Mouse (Mus musculus) lung, postnatal 25 days (tissue): ENCODE measurements at regions not wholly inside any gene's neighbourhood (a gene's known extent, or its start where the extent isn't known, plus 50 kb on each side); places are given as distances from the start of the nearest gene placed in this dataset.

Experiments used
- DNase-seq: peaks from one replicate; pipeline ENCODE4 v3.0.0; 2022; ENCODE audit warnings: low spot score

DNA sequence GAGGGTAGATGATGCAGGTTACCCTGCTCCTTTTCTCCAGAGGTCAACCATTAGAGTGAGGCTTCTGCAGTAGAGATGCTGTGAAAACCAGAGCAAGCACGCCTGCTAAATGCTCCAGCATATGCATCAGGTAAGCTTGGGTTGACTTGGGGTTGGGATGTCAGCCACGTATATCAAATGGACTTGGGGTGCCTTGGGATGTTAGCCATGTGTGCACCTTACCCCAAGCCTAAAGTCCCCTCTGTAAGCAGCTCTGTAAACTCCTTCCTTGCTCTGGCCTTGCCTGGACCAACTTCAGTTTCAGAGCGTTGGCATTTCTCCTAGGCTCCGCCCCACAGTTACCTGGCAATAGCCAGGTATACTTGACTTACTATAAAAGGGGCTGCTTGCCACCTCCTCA is 155.3 kb upstream of the Tmtc1 start:
- DNase-seq: no peak

DNA sequence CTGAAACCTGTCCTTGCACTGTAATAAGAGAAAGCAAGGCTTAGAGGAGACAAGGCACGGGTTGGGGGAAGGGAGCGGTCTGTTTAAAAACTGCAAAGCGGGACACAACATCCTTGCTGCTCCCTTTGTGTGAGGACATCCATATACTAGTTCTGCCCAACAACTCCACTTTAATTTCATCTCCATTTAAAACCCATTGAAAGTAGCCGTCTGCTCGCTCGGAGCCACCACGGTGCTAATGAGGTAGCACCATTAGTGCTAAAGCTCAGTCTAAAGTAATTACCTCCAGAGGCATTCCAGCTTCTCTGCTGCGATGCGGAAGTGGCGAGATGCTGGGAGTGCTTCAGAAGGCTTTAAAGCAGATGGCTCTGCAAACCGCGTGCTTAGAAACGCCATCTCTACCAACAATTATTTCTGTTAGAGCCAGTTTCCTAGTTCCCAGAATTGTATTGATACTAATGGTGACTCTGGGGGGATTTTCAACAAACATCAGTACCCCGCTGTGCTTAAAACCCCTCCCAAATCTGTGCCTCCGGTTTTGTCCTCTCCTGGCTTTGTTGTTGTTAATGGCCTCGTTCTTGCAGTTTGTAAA is 154.7 kb upstream of the Tmtc1 start:
- DNase-seq: no peak

DNA sequence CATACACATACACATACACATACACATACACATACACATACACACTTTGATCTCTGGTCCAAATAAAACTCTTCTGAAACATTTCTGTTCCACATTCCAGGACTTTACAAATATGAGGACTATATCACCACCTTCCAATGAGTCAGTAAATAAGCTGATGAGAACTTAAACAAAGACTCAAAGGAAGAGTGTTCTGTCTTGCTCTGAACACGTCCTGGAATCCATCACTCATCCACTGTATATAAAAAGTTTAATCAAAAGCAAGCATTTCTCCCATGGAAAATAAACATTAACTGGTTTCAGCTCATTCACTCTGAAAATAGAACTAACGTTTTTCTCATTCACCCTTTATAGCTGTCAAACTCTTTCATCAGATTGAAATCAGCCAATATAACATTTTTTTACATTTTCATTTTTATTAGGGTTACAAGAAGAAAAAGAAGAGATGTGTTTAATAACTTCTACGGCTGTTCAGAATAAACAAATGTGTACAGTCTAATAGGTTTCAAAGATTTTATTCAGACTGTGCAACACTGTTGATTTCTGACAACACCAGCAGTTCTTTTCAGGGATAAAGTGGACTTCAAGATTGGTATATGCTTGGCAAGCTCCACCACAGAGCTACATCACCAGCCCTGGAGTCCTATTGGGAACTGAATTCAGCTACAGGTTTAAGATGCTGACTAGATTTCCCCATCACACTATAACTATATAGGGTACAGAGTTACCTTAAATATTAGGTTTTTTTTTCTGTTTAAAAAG is 151.0 kb upstream of the Tmtc1 start:
- DNase-seq: no peak

DNA sequence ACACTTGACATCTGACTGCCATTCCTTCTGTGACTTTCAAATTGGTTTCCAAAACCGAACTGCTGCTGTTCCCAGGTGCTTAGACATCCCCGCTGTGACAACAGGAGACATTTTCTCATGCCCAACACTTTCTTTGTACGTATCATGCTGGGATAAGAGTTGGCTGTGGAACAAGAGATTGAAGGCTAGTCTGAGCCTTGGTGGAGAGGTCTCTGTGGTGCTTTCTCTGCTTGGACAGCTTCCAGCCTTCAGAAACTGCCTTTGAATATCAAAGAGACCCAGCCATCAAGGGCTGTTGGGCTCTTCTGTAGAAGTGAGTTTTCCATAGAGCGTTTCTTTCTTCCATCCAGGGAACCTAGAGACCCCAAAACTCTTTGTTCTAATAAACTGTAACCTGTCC is 144.8 kb upstream of the Tmtc1 start:
- DNase-seq: no peak

DNA sequence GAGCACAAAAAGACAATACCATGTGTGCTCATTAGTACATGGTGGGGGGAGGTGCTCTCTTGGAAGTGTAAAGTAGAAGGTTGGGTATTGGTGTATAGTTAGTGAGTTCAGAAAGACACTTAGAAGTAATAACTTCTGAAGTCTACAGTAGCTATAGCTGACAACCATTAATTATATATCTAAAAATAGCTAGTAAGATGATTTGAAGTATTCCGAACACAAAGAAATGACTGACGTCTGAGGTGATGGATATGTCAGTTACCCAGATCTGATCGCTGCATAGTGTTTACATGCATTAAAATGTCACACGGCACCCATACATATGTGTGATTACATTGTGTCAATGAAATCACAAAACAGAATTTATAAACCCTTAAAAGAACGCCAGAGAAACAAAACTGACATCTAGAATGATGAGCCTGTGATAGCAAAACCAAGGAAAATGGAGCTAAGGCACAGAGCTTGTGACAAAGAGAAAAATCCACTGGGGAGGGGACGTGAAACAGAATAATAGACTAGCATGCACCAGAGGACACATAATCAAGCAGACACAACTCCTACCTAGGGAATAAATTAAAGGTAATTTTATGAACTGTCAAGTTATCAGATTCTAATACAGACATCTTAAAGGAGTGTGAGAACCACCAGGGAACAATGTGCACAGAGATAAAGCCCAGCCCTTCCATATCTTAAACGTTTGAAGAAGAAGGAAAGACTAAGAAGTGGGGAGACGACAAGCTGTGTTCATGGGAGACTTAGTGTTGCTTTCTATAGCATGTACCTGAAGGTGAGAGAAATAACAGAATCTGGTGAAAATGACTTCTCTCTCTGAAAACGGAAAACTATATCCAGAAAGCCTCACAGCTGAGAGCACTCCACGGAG is 142.5 kb upstream of the Tmtc1 start:
- no peak for DNase-seq

DNA sequence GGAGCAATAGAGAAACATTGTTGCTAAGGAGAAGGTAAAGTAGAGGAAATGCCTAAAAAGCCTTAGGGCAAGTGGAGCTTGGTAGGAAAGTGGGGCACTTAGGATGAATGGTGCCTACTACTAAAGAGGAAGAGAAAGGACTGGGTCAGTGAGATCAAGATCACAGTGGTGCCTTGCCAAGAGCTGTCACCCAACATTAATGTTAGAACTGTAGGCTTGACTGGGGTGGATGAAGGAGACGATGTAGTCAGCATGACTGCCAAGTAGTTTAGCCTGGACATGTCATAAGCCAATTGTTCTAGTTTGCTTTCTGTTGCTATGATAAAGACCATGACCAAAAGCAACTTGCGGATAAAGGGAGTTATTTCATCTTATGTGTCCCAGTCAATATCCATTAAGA is 139.9 kb upstream of the Tmtc1 start:
- DNase-seq: no peak

DNA sequence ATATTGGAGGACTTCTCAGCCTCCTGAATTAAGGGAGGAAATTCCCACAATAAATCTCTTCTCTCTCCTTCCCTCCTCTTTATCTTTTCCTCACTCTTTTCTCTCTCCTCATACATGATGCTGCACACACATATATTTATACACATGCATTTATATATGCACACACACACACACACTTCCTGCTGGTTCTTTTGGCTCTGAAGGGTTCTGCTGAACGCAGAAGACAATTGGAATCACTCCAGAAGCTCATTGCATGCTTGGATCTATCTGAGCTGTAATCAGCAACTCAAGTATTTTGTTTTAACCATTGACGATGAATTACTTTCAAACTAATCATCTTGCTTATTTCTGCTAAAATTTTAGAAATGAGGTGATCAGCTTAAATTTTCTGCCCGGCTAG is 134.1 kb upstream of the Tmtc1 start:
- no peak for DNase-seq

DNA sequence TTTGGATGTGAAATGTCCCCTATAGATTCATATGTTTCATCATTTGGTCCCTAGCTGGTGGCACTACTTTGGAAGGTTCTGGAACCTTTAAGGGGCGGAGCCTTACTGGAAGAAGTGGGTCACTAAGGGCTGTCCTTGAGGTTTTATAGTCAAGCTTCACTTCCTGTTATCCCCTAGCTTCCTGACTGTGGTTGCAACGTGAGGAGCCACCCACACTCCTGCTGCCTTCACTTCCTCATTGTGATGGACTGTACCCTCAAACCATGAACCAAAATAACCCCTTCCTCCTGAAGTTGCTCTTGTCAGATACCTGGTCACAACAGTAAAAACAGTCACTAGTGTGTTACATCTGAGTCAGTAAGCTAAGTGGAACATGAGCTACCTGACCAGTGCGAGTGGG is 133.5 kb upstream of the Tmtc1 start:
- DNase-seq: no peak

DNA sequence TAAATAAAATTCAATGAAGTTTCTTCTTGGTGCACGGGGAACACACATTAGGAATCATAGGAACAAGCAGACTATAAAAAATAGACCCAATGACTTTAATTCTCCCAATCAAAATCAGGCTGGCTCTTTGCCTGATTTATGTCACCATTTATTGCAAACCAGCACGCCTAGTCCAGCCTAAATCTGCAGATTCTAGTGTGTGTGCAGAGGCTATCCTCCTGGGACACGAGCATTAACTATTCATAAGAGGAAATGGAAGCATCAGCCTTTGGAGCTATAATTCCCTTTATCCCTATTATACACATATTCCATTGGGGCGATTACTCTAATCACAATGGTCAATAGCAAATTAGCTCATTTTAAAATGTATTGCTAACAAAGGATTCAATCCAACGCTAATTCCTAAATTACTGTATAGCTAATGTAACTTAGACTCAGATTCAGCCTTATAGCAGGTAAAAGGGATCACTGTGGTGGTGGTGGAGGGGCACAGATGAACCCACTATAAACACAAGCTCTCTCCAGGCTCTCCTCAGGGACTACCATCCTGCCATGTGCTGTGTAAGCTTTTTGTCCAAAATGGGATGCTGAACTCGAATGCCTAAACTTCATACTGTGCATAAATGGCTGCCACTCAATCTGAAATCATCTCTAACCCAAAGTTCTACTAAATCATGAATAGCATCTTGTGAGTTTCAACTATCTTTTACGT is 130.7 kb upstream of the Tmtc1 start:
- DNase-seq: no peak

DNA sequence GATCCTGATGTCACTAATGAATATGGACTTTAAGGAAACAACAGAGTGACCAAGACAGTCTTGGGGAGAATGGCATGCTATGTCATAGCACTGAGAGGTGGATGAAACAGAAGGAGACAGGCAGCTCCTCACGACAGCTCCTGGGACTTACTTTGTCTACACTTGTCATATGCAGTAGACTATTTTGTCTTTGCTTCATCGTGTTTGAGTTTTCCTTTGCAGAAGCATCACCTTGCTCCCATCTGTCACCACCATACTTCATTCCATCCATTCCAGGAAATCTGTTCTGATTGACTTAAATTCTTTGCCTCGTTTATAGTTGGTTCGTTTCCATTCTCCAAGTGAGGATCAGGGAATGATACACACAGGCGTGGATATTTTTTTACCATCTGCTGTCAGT is 128.0 kb upstream of the Tmtc1 start:
- DNase-seq: no peak

DNA sequence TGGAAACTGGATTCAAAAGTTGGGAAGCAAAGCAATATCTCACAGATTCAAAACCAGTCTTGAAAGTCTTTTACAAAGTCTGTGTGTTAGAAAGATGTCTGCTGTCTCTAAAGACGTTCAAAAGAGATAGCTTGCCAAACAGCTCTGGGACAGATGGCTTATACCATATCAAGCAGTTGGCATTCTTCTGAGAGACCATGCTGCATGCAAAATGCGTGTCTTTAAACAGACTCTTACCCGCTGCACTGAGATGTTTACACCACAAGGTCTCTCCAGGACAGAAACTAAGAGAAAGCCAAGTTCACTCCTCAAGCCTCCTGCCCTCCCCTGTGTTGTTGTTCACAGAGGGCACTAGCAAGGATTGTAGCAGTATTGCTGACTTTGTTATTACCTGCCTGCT is 127.5 kb upstream of the Tmtc1 start:
- DNase-seq: no peak

DNA sequence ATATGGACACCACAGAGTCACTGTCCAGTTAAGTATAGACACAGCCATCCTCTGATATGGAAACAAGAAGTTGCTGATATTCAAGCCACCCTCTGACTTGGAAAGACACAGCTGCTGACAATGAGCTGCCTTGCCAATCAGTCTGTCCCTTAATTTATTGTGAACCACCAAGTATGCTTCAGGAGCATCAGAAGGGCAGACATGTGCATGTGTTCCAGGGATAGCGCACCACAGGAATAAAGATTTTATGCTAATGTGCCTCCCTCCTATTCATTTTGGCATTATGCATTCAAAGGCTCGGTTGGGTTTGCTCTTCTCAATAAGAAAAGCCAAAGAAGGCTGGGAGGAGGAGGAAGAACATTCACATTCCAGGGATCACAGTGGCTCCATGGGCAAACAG is 120.0 kb upstream of the Tmtc1 start:
- no peak for DNase-seq

DNA sequence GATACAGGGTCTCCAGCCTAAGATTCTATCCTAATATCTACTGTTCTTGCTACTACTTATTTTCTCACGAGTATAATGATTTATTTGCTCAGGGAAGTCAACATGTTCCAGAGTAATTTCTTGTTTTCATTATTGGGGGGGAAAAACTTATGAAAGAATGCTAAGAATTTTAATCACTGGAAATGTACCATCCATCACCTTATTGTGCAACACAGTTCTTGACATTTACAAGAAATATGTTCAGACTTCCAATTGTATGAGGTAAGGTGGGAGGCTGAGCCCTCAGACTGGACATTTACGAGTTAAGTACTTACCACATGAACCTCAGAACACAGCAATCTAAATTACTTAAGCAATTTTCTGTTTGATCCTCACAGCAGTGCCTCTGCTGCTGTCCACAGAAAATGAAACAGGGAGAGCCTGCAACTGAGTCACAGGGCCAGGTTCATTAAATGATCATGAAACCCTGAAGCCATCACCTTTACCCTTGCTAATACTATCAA is 118.1 kb upstream of the Tmtc1 start:
- DNase-seq: peak; percentile 24

DNA sequence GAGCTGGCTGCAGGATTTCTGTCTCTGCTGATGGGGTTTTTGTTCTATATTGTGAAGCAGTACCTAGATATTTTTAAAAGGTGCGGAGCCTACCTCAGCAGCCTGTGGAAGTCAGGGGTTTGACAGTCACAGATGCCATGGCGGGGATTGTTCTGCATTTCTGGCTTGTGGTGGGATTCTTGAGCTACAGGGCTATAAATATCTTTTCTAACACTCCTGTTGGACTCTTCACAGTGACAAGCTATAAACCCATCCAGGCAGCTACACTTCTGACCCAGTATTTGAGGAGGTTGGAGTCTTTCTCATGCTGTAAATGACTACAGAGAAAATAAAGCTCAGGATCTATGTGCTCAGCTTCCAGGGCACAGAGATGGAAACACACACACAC is 112.3 kb upstream of the Tmtc1 start:
- DNase-seq: no peak

DNA sequence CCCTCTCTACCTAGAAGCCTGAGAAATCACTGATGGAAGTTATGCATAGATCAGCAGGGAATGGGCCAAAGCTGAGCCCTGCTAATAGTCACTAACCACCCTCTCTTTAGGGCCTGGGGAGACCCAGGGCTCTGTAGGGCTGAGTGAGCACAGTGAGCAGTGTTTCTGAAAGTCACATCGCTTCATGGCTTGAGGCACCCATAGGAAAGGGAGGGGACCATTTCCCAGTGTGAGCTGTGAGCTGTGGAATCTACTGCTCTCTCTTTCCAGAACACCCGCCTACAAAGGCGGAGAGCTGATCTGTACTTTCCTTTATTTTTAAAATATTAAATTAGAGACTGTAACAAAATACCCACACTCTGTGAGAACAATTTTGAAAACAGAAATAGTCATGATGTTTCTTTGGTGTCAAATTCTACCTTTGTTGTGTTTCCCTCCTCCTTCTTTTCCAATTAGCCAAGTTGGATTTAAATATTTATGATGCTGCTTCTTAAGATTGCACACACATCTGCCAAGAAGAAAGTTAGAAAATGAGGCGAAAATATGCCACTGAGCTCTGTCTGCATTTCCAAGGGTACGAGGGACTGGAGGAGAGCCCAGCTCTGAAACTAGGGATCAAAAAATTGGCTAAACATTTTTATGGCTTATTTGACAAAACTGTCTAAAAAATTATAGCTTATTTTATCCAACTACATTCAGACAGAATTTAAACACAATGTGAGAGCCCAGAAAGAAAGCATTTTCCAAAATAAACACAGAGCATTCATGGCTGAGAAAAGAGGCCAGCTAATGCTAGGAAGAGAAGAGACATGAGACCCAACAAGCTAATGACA is 111.7 kb upstream of the Tmtc1 start:
- DNase-seq: no peak

DNA sequence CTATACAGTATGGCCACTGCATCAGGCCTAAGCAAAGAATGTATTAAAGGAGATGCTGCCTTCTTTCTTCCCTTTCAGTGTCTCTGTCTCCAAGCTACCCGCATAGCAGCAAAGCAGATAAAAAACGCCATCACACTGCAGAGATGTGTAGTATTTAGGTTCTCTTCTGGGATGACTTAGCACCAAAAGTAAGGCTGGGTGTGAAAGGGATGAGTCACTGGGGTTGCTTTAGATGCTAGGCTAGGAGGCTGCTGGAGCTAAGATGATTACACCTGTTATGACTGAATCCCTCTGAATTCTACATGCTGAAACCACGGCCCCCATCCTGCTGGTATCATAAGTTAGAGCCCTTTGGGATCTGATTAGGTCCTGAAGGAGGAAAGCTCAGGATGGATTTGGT is 110.3 kb upstream of the Tmtc1 start:
- DNase-seq: no peak

DNA sequence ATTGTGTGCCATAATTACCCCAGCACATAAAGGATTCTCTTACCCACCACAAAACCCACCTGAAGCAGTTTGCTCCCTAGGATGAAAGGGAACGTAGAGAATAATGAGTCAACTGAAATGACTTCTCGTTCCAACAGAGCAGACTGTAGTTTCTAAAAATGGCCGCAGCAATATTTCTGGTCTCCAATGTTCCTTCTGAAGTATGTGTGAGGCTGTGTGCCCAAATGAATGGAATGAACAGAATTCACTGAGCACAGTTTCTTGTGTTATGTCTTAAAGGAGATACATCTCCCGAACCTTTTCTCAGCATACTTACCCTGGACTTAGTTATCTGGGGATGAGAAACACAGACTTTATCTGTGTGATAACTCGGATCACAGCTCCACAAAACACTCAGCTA is 109.4 kb upstream of the Tmtc1 start:
- no peak for DNase-seq

DNA sequence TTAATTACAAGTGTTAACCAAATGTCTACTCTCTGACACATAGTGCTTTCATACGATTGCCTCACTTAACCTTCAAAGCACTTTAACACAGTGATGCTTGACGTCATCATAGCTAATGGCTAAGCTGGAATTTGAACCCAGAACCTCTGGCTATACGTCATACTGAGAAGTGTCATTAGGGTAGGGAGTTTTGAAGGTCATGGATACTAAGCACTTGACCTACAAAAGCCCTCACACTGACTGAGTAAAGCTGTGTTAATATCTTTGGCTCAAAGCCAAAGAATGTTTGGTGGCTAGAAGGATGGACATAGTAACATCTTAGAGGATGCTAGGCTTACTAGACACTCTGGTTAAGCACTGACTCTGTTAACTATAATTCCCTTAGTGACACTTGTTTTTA is 106.9 kb upstream of the Tmtc1 start:
- no peak for DNase-seq

DNA sequence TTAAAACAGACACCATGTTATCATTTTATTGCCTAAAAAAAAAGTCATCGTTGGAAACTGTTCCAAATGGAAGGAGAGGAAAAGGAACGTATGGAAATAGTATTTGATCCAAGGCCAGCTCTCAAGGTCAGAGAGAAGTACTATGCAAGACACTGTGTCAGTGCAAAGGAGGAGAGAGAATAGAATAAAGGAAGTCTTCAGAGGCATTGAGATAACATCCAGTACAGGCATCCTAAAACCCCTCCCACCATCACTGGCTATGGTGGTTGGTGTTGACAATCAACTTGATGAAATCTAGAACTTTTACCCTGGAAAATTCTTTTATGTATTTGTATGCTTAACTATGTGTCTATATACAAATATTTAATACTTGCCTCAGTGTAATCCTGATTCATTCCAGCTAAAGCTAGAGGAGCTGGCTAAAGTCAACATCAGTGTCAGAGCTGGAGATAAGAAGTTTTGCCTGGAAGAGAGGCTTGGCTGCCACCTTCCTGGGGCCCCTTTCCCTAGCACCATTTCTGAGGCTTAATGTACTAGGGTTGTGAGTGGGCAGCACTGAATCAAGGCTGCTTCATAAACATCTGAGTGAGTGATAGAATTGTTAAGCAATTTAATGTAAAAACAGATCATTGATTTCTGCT is 104.1 kb upstream of the Tmtc1 start:
- DNase-seq: no peak

DNA sequence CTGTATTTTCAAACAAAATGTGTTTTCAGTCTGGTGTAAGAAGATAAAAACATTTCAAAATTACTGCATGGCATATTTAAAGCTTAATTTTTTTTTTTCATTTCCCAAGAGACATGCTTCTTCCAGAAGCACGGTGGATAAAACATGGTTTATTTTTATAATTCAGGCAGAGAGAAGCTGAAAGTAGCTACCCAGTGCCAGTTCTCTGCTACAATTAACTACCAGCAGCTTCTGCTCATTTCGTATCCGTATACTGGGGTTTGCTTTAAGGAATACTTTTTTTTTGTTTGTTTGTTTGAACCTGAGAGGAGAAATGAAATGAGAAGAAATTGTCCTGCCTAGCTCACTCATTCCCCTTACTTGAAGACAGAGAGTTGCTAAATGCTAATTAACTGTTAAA is 98.9 kb upstream of the Tmtc1 start:
- DNase-seq: no peak

DNA sequence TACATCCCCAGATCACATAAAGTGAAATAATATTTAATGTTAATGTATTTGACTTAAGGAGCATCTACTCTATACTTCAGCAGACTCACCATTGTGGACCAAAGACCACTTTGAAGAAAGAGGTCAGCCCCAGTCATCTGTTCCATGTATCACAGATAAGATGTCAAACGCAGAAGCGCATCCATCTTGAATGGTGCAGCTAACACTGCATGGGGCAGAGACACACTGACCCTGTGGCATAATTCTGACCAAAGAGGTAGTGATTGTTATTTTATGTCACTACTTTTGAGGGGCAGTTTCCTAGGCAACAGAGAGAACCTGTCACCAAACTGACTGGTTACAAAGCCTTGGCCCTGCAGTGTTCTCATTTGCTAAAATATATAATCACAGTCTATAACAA is 97.8 kb upstream of the Tmtc1 start:
- no peak for DNase-seq
